Mouse (Mus musculus): ENCODE measurements around the gene Srrt. TPM values are rescaled to one million over a fixed set of nuclear protein-coding genes. Genes with fewer than 3 reads are reported as not detected.

Gene Srrt
- total and polyA plus RNA-seq, 2 experiments from 2014 or later, result 57.0 to 98.9 TPM

DNA sequence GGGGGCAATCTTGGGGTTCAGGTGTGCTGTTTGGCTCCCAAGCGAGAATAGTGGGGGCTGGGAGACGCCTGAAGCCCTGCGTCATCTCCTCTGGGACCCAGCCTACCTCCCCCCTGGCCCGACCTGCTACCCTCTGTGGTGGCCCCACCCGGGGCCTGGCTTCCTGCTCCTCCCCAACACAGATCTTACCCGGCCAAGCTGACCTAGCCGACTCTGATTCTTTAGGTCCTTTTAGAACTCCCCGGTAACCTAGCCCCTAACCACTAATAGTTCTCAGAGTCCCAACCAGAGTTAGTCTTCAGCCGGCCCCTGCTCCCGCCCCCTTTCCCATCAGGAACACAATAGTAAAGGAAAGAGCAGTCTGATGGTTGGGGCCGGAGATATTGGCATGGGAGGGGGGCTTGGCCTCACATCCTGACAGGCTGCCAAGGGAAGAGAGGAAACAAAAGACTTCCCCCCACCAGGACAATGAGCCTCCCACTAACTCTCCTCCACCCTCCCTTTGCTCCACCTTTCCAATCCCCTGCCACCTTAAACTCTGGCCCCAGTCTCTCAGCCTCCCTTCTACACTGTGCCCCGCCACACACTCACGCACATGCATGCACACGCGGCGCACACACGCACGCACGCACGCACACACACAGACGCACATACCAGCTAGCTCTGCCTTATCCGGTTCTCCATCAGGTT lies 32.0 kb upstream of the Srrt start:
- Histone ChIP-seq H3K4me3 (ENCODE audit: low read length) (peak overlapping the region; percentile 40), H3K4me2 (ENCODE audit: low read depth, low read length) (peak overlapping the region; percentile 67)

DNA sequence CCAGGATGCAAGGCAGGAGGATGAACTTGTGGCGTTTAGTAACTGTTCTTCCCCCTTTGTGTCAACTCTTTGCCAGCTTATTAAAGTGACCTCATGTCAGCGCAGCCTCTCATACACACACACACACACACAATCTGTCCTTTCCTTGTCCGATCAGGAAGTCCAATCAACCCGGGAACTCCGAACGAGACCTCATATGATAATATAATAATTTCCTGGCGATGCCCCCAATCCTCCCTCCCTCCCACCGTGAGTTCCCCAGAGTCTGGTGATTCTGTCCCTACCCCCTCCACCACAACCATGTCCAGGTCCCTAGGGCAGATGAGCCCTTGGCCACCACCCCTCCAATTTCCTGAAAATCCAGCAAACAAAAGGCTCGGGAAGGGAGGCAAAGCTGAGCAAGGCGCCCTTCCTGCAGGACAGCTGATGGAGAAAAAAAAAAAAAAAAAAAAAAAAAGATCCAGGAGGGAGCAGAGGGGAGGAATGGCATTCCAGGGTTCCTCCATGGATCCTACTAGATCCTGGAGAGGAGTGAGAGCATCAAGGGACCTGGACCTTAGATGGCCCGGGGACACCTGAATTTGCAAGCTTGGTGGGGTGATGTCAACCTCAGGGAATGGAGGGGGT lies 31.3 kb upstream of the Srrt start:
- Histone ChIP-seq H3K4me1 (ENCODE audit: insufficient read depth, low read length) (peaks cover 9% of the 10 kb centered on the region), H3K9me3 (ENCODE audit: low read length) (0 out of 2 replicates have a peak, but pooled peaks cover 1% of the 10 kb centered on the region), H3K9ac (replicated peaks; ENCODE audit: low read length) (peak overlapping the region; percentile 56), H3K36me3 (ENCODE audit: insufficient read depth, low read length) (no peaks in the 10 kb centered on the region), H3K27me3 (ENCODE audit: insufficient read depth, low read length) (no peaks in the 10 kb centered on the region), H3K4me2 (ENCODE audit: low read depth, low read length) (peak overlapping the region; percentile 67), H3K4me3 (ENCODE audit: low read length) (peak overlapping the region; percentile 40), H3K27ac (peak overlapping the region; percentile 70)
- DNase-seq (ENCODE audit: low spot score) (peak; percentile 66), ATAC-seq (peak; percentile 36)
- WGBS, result 3% methylated on average over 11 of the region's 11 CpGs
- TF ChIP-seq CTCF (IDR thresholded peaks at IDR 0.05; ENCODE audit: low read depth), result no peak

More for the DNA sequence above, 32.0 kb upstream of the Srrt start:
- Histone ChIP-seq H3K9me3 (ENCODE audit: low read length) (0 out of 2 replicates have a peak, but pooled peaks cover 2% of the 10 kb centered on the region), H3K4me1 (ENCODE audit: insufficient read depth, low read length) (peaks cover 9% of the 10 kb centered on the region), H3K27ac (peak overlapping the region; percentile 70), H3K27me3 (ENCODE audit: insufficient read depth, low read length) (no peaks in the 10 kb centered on the region), H3K9ac (replicated peaks; ENCODE audit: low read length) (peak overlapping the region; percentile 56), H3K36me3 (ENCODE audit: insufficient read depth, low read length) (no peaks in the 10 kb centered on the region)
- no peak for TF ChIP-seq CTCF (IDR thresholded peaks at IDR 0.05; ENCODE audit: low read depth)
- DNase-seq (ENCODE audit: low spot score) (peak; percentile 64), ATAC-seq (peak; percentile 68)
- 1% methylated on average over 22 of the region's 22 CpGs for WGBS

DNA sequence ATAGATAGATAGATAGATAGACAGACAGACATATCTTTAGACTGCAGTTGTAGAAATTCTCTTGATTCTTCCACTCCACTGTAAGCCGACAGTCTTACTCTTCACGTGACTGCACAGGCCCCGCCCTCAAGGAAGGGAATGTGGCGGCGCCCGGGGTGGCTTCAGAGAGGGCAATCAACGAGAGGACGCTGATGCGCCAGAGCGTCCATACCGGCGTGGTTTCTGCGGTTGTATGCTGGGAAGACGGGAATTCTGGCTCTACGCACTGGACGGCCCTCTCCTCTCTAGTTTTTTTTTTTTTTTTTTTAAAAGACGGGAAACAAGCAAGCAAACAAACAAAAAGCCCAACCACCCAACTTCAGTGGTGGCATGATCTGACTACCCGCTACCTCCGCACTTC lies 30.8 kb upstream of the Srrt start:
- H3K4me2 ChIP-seq (ENCODE audit: low read depth, low read length), result peak overlapping the region; percentile 67
- peak overlapping the region; percentile 56 for H3K9ac ChIP-seq (replicated peaks; ENCODE audit: low read length)
- H3K4me1 ChIP-seq (ENCODE audit: insufficient read depth, low read length), result peaks cover 9% of the 10 kb centered on the region
- peak overlapping the region; percentile 70 for H3K27ac ChIP-seq
- peak overlapping the region; percentile 40 for H3K4me3 ChIP-seq (ENCODE audit: low read length)
- no peaks in the 10 kb centered on the region for H3K36me3 ChIP-seq (ENCODE audit: insufficient read depth, low read length)
- no peaks in the 10 kb centered on the region for H3K27me3 ChIP-seq (ENCODE audit: insufficient read depth, low read length)
- no peaks in the 10 kb centered on the region for H3K9me3 ChIP-seq (ENCODE audit: low read length)
- under 1% methylated on average over 19 of the region's 19 CpGs for WGBS
- no peak for TF ChIP-seq CTCF (IDR thresholded peaks at IDR 0.05; ENCODE audit: low read depth)
- DNase-seq (ENCODE audit: low spot score) (peak; percentile 97), ATAC-seq (peak; percentile 87)

DNA sequence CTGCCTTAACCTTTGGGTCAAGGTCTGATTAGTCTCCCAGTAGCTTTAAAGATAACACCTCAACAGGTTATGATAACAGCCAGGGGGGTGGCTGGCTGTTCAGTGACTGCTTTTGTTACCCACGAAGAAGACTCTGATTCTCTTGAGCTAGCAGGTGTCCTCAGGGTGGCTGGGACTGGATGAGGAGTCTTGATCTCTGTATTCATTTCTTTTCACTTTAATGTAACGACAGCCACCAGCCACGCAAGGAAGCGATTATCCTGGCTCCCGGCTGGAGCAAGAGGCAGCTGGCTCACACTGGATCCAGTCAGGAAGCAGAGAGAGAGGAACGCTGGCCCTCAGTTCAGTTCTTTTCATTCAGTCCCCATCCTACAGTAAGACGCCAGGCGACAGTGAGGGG lies 29.7 kb upstream of the Srrt start:
- peaks cover 9% of the 10 kb centered on the region for H3K4me1 ChIP-seq (ENCODE audit: insufficient read depth, low read length)
- no peak overlapping the region for H3K27ac ChIP-seq
- H3K27me3 ChIP-seq (ENCODE audit: insufficient read depth, low read length), result no peaks in the 10 kb centered on the region
- TF ChIP-seq CTCF (IDR thresholded peaks at IDR 0.05; ENCODE audit: low read depth), result no peak
- H3K4me2 ChIP-seq (ENCODE audit: low read depth, low read length), result no peak overlapping the region
- ATAC-seq (no peak), DNase-seq (ENCODE audit: low spot score) (no peak)
- H3K4me3 ChIP-seq (ENCODE audit: low read length), result no peak overlapping the region
- H3K9ac ChIP-seq (replicated peaks; ENCODE audit: low read length), result no peak overlapping the region
- 55% methylated on average over 8 of the region's 8 CpGs for WGBS
- no peaks in the 10 kb centered on the region for H3K36me3 ChIP-seq (ENCODE audit: insufficient read depth, low read length)
- no peaks in the 10 kb centered on the region for H3K9me3 ChIP-seq (ENCODE audit: low read length)

- TF ChIP-seq CTCF (IDR thresholded peaks at IDR 0.05; ENCODE audit: low read depth), result no peak
- WGBS, result 69% methylated on average over 6 of the region's 6 CpGs
- DNase-seq (ENCODE audit: low spot score), result no peak
- no peak for ATAC-seq
- Histone ChIP-seq H3K27me3 (ENCODE audit: insufficient read depth, low read length) (no peaks in the 10 kb centered on the region), H3K4me1 (ENCODE audit: insufficient read depth, low read length) (peaks cover 9% of the 10 kb centered on the region), H3K4me2 (ENCODE audit: low read depth, low read length) (no peak overlapping the region), H3K36me3 (ENCODE audit: insufficient read depth, low read length) (no peaks in the 10 kb centered on the region), H3K9me3 (ENCODE audit: low read length) (no peaks in the 10 kb centered on the region), H3K27ac (no peak overlapping the region), H3K4me3 (ENCODE audit: low read length) (no peak overlapping the region), H3K9ac (replicated peaks; ENCODE audit: low read length) (no peak overlapping the region)
Observed at GRCm38 (mm10) chr5:137335066-137335465, 27.6 kb upstream of the Srrt start.

GRCm38 (mm10) chr5:137334317-137334716 lies 26.8 kb upstream of the Srrt start:
- Histone ChIP-seq H3K4me1 (ENCODE audit: insufficient read depth, low read length) (peaks cover 5% of the 10 kb centered on the region), H3K4me2 (ENCODE audit: low read depth, low read length) (peak overlapping the region; percentile 95; the same call in 1 of the 2 replicates), H3K27me3 (ENCODE audit: insufficient read depth, low read length) (no peaks in the 10 kb centered on the region), H3K9ac (replicated peaks; ENCODE audit: low read length) (no peak overlapping the region), H3K36me3 (ENCODE audit: insufficient read depth, low read length) (no peaks in the 10 kb centered on the region), H3K4me3 (ENCODE audit: low read length) (0 out of 2 replicates have a peak overlapping the region, but pooled peaks have one; percentile 58), H3K27ac (no peak overlapping the region), H3K9me3 (ENCODE audit: low read length) (no peaks in the 10 kb centered on the region)
- no peak for DNase-seq (ENCODE audit: low spot score)
- TF ChIP-seq CTCF (IDR thresholded peaks at IDR 0.05; ENCODE audit: low read depth), result no peak
- ATAC-seq, result no peak
- WGBS, result 55% methylated on average over 10 of the region's 10 CpGs
